Mouse (Mus musculus) heart, postnatal 0 days (tissue): ENCODE data around the gene Cox8a. TPM values are rescaled to one million over a fixed set of nuclear protein-coding genes. Genes with fewer than 3 reads are reported as not detected.

Source experiments
- ATAC-seq: fragments of 200-750 bp; cut with Nextera tagmentation; 2 replicates; pipeline ENCODE4 v1.8.0; 2017; ENCODE audit warnings: low read depth, moderate number of reproducible peaks, moderate library complexity; ENCODE audit not compliant: insufficient read depth
- DNase-seq: peaks from one replicate; pipeline ENCODE4 v3.0.0-alpha.2; 2016; ENCODE audit warnings: low spot score
- H3K27ac ChIP-seq: fragments of 300-500 bp; sonication (generic); 2 replicates; pipeline ENCODE4 v1.5.1; 2014; ENCODE audit warnings: low read depth, mild to moderate bottlenecking
- H3K27me3 ChIP-seq: fragments of 300-500 bp; sonication (generic); 2 replicates; pipeline ENCODE4 v1.6.1; 2014; ENCODE audit warnings: low read length, mixed read lengths; ENCODE audit not compliant: control insufficient read depth, insufficient read depth
- H3K36me3 ChIP-seq: fragments of 300-500 bp; sonication (generic); replicated peaks from 2 replicates; pipeline ENCODE4 v1.6.1; 2014; ENCODE audit warnings: low read length, mixed read lengths; ENCODE audit not compliant: control insufficient read depth, insufficient read depth
- H3K4me1 ChIP-seq: fragments of 300-500 bp; sonication (generic); 2 replicates; pipeline ENCODE4 v1.6.1; 2014; ENCODE audit warnings: antibody characterized with exemption; ENCODE audit not compliant: control insufficient read depth, insufficient read depth
- H3K4me2 ChIP-seq: fragments of 300-500 bp; sonication (generic); 2 replicates; pipeline ENCODE4 v1.6.1; 2014; ENCODE audit warnings: low read depth, mild to moderate bottlenecking, low read length, moderate library complexity
- H3K4me3 ChIP-seq: fragments of 300-500 bp; sonication (generic); 2 replicates; pipeline ENCODE4 v1.5.1; 2014; ENCODE audit warnings: low read depth, low read length
- H3K9ac ChIP-seq: fragments of 300-500 bp; sonication (generic); replicated peaks from 2 replicates; pipeline ENCODE4 v1.6.1; 2014; ENCODE audit warnings: low read depth, low read length, mixed read lengths
- H3K9me3 ChIP-seq: fragments of 300-500 bp; sonication (generic); replicated peaks from 2 replicates; pipeline ENCODE4 v1.6.1; 2016; ENCODE audit warnings: low read length; ENCODE audit not compliant: control insufficient read depth
- CTCF ChIP-seq: IDR thresholded peaks from 2 replicates; pipeline ENCODE4 v1.5.1; 2016; ENCODE audit warnings: antibody characterized with exemption, control low read depth, low read depth
- EP300 ChIP-seq: IDR thresholded peaks from 2 replicates; pipeline ENCODE4 v1.6.1; 2016; ENCODE audit warnings: antibody characterized with exemption, low read depth
- WGBS: fragments of 180-500 bp; shearing (Covaris S2); extraction: QIAGEN DNeasy Blood & Tissue Kit; methylation state at CpG from one replicate; pipeline ENCODE4 v1.1.7; 2014; 5-methylcytosine and 5-hydroxymethylcytosine counted together
- polyA plus RNA-seq: library from polyadenylated mRNA; unstranded; fragments of >200 nt; fragmentation: Nextera tagmentation; extraction: Ambion mirVana; gene quantifications from 2 replicates; pipeline ENCODE4 v1.2.1, GENCODE M21; 2015
- total RNA-seq: library from RNA; depleted of rRNA; stranded (reverse); fragments of >200 nt; gene quantifications from 2 replicates; pipeline ENCODE4 v1.2.3, GENCODE M21; 2014; ENCODE audit warnings: low replicate concordance

Gene Cox8a
- total and polyA plus RNA-seq, 2 experiments from 2014 or later, result 1,841 to 3,012 TPM

DNA sequence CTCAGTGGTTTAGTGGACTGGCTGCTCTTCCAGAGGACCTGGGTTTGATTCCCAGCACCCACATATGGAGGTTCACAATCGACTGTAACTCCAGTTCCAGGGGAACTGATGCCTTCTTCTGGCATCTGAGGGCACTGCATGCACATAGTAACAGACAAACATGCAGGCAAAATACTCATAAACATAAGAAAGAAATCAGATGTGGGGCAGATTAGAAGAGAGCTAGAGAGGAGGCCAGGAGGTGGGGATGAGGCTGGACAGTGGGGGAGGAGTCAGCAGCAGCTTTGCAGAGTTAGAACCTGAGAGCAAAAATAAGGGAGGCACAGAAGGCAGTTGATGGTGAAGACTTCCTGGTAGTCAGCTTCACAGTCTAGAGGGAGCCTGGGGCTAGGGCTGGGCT is 45.2 kb upstream of the Cox8a start:
- no peak for DNase-seq
- WGBS, result 96% methylated on average over 1 of the region's 1 CpGs
- no peak overlapping the region for H3K9ac ChIP-seq
- no peak overlapping the region for H3K4me2 ChIP-seq
- TF ChIP-seq CTCF (no peak), EP300 (no peak)
- no peaks in the 10 kb centered on the region for H3K36me3 ChIP-seq
- H3K27ac ChIP-seq, result no peak overlapping the region
- H3K9me3 ChIP-seq, result no peaks in the 10 kb centered on the region
- H3K4me1 ChIP-seq, result peaks cover 25% of the 10 kb centered on the region
- H3K4me3 ChIP-seq, result no peak overlapping the region
- no peak for ATAC-seq
- no peaks in the 10 kb centered on the region for H3K27me3 ChIP-seq

GRCm38 (mm10) chr19:7261964-7262363 is 44.5 kb upstream of the Cox8a start:
- Histone ChIP-seq H3K4me2 (no peak overlapping the region), H3K4me3 (no peak overlapping the region), H3K27ac (no peak overlapping the region), H3K9me3 (no peaks in the 10 kb centered on the region), H3K36me3 (no peaks in the 10 kb centered on the region), H3K27me3 (no peaks in the 10 kb centered on the region), H3K4me1 (peaks cover 20% of the 10 kb centered on the region), H3K9ac (no peak overlapping the region)
- TF ChIP-seq CTCF (no peak), EP300 (no peak)
- DNase-seq (no peak), ATAC-seq (no peak)
- WGBS, result 89% methylated on average over 3 of the region's 3 CpGs

- H3K27me3 ChIP-seq, result no peaks in the 10 kb centered on the region
- no peaks in the 10 kb centered on the region for H3K36me3 ChIP-seq
- H3K4me1 ChIP-seq, result peaks cover 15% of the 10 kb centered on the region
- 80% methylated on average over 1 of the region's 1 CpGs for WGBS
- no peaks in the 10 kb centered on the region for H3K9me3 ChIP-seq
- no peak overlapping the region for H3K27ac ChIP-seq
- H3K4me2 ChIP-seq, result no peak overlapping the region
- H3K4me3 ChIP-seq, result no peak overlapping the region
- ATAC-seq (no peak), DNase-seq (no peak)
- no peak overlapping the region for H3K9ac ChIP-seq
- TF ChIP-seq EP300, result no peak
Observed at GRCm38 (mm10) chr19:7261476-7261875, 44.1 kb upstream of the Cox8a start.

DNA sequence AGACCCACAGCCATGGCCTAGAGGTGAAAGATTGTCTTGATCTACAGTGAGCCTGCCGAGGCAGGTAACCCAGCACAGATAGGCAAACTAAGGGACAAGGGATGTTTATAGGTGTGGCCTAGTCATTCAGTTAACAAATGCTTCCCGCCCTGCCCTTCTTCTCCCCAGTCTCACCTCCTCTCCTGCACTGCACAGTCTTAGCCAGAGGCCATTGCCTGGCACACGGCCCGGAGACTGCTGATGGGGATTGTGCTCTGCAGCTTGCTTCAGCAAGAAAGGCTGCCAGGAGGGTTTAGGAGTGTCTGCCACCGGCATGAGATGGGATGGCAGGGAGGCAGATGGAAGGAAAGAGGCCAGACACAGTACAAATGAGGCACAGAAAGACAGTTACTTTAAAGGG is 40.5 kb upstream of the Cox8a start:
- Histone ChIP-seq H3K9me3 (no peaks in the 10 kb centered on the region), H3K27me3 (no peaks in the 10 kb centered on the region), H3K36me3 (no peaks in the 10 kb centered on the region), H3K9ac (no peak overlapping the region), H3K4me3 (no peak overlapping the region), H3K4me2 (no peak overlapping the region), H3K27ac (no peak overlapping the region), H3K4me1 (no peaks in the 10 kb centered on the region)
- DNase-seq (no peak), ATAC-seq (no peak; the same call in 1 of the 2 replicates)
- WGBS, result 54% methylated on average over 5 of the region's 5 CpGs
- TF ChIP-seq EP300, result no peak
- no peak for TF ChIP-seq CTCF

- H3K9me3 ChIP-seq, result no peaks in the 10 kb centered on the region
- H3K4me1 ChIP-seq, result no peaks in the 10 kb centered on the region
- TF ChIP-seq CTCF (no peak), EP300 (no peak)
- H3K4me2 ChIP-seq, result no peak overlapping the region
- 72% methylated on average over 3 of the region's 3 CpGs for WGBS
- ATAC-seq, result no peak
- H3K27ac ChIP-seq, result no peak overlapping the region
- no peak for DNase-seq
- no peak overlapping the region for H3K9ac ChIP-seq
- H3K4me3 ChIP-seq, result no peak overlapping the region
- H3K36me3 ChIP-seq, result no peaks in the 10 kb centered on the region
- no peaks in the 10 kb centered on the region for H3K27me3 ChIP-seq
Observed at GRCm38 (mm10) chr19:7246021-7246420, 28.6 kb upstream of the Cox8a start.

DNA sequence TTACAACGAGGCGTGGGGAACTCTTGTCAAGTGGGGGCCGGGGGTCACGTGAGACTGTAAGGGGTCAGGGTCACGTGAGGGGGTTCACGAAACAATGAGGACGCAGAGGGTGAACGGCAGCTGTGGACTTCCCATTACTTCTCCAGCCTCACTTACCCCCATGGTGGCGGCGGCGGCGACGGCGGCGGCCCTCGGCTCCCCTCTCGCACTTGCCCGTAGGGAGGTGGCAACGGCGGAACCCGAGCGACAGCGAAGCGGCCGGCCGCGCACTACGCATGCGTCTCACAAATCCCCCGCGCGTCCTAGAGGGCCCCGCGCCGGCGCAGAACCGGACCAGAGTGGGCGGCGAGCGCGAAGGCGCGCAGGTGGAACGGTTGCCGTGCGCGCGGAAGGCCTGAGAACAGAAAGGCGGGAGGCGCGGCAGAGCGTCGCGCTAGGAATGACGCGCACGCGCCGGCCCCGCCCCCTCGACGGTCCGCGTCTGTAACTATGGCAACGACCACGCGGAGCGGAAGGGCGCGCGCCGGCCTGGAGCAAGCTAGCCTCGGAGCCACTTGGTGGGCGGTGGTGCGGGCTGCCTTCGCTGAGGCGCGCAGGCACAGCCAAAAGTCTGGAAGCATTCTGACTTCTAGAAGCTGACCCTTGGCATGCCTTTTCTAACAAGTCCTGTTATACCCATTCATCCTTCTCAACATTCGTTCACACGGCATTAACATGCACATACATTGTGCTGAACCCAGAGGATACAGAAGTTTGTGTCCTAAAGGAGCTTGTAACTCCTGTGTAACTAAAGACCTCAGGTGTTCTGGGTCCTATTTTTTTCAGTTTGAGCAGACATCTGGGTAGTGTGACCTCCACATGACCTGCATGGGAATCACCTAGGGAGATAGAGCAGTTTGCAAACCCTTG is 23.6 kb upstream of the Cox8a start, which contains the start of gene Naa40:
Naa40 (minus strand) TSS at position 402 of the 909 bp plus-strand sequence.
- peak within 1 kb of the TSS; percentile 86 for H3K9ac ChIP-seq
- ATAC-seq (peak; percentile 96), DNase-seq (peak; percentile 94)
- peaks cover 17% of the 10 kb centered on the region; the same call in 1 of the 2 replicates for H3K36me3 ChIP-seq
- WGBS, result under 1% methylated on average over 79 of the region's 80 CpGs
- peak within 1 kb of the TSS; percentile 89 for H3K4me3 ChIP-seq
- H3K4me2 ChIP-seq, result peak within 1 kb of the TSS; percentile 99
- no peak for TF ChIP-seq CTCF
- TF ChIP-seq EP300, result no peak
- no peaks in the 10 kb centered on the region for H3K27me3 ChIP-seq
- peaks cover 15% of the 10 kb centered on the region for H3K4me1 ChIP-seq
- peak within 1 kb of the TSS; percentile 89 for H3K27ac ChIP-seq
- no peaks in the 10 kb centered on the region for H3K9me3 ChIP-seq
